Mouse (Mus musculus): ENCODE measurements around the gene Tlr12. TPM values are rescaled to one million over a fixed set of nuclear protein-coding genes. Genes with fewer than 3 reads are reported as not detected.
"Not testable (repeated sequence)": the region's sequence is repeated elsewhere in the genome, so short reads cannot be mapped to it uniquely, and the experiment has no call there.

Gene Tlr12
- polyA plus RNA-seq (2014; fragmentation: Nextera tagmentation; extraction: Ambion mirVana): 0.21 and 0.29 TPM in 2 replicates

DNA sequence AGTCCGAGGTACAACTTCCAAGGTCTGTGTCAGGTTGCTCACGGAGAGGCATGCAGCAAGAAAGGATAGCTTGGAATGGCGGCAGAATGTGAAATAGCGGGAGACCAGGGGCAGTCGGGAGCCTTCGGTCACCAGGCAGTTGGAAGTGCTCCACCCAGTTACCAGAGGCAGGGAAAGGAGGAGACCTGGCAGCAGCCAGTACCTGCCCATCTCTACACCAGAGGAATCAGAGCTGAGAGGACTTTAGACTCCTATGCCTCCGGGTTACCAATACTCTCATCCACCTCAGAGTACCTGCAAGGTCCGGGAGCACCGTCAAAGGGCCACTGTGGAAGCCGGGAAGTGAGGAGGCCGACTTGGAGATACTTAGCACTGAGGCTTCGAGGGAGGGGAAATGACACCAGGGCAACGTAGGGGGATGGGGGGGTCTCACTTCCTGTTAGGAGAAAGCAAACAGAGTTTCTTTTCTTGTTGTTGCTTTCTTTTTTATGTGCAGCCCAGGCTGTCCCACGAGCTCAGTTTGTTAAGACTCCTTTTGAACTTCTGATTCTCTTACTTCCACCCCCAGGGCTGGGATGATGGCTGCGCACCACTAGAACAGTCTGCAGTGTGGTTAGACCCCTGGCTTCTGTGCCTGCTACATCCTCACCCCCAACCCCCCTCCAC lies at the start of gene Tlr12:
Tlr12 (minus strand) TSS at position 374 of the 666 bp plus-strand sequence.
- DNase-seq (ENCODE audit: low spot score) (no peak), ATAC-seq (ENCODE audit: insufficient number of reproducible peaks, low FRiP score, low TSS enrichment, low read depth) (no peak)
- H3K4me1 ChIP-seq (ENCODE audit: control insufficient read depth, insufficient read depth, low read length): peaks cover 13% of the 10 kb centered on the region
- no peaks in the 10 kb centered on the region for H3K27me3 ChIP-seq (ENCODE audit: control insufficient read depth, insufficient read depth, low read length)
- no peaks in the 10 kb centered on the region for H3K9me3 ChIP-seq (ENCODE audit: control insufficient read depth, low read length)
- no peaks in the 10 kb centered on the region for H3K36me3 ChIP-seq (ENCODE audit: control insufficient read depth, insufficient read depth, low read length)
- WGBS: 45% methylated on average over 15 of the region's 15 CpGs
- peak within 1 kb of the TSS; percentile 30; the same call in 1 of the 2 replicates for H3K27ac ChIP-seq (replicated peaks; ENCODE audit: low read depth, low read length)
- H3K4me3 ChIP-seq (ENCODE audit: low read depth, low read length): no peak within 1 kb of the TSS
- 0 out of 2 replicates have a peak within 1 kb of the TSS, but pooled peaks have one; percentile 7 for H3K4me2 ChIP-seq (ENCODE audit: low read depth, severe bottlenecking)
- H3K9ac ChIP-seq (ENCODE audit: low read length): no peak within 1 kb of the TSS

DNA sequence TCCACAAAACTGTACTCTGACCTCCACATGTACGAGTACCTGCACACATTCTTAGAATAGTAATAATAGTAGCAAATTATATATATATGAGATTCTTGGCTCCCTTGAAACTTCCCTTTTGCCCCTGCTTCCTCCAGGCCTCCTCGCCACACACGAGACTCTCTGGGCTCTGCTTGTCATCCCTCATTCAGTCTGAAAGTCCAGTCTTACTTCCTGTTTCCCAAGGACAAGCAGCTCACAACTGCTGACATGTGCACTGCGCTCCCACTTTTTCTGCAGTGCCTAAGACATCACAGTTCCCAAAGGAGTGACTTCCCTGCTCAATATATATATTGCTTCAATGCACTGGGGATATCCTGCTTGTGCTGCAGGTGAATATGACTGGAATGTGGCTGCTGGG lies 48.8 kb upstream of the Tlr12 start:
- 54% methylated on average over 4 of the region's 4 CpGs for WGBS
- H3K4me3 ChIP-seq (ENCODE audit: low read depth, low read length); H3K27ac ChIP-seq (replicated peaks; ENCODE audit: low read depth, low read length); H3K4me2 ChIP-seq (ENCODE audit: low read depth, severe bottlenecking); ATAC-seq (ENCODE audit: insufficient number of reproducible peaks, low FRiP score, low TSS enrichment, low read depth); DNase-seq (ENCODE audit: low spot score); H3K9ac ChIP-seq (ENCODE audit: low read length); H3K36me3 ChIP-seq (ENCODE audit: control insufficient read depth, insufficient read depth, low read length); H3K9me3 ChIP-seq (ENCODE audit: control insufficient read depth, low read length); H3K27me3 ChIP-seq (ENCODE audit: control insufficient read depth, insufficient read depth, low read length): not testable (repeated sequence)
- H3K4me1 ChIP-seq (ENCODE audit: control insufficient read depth, insufficient read depth, low read length): peaks cover 18% of the 10 kb centered on the region

DNA sequence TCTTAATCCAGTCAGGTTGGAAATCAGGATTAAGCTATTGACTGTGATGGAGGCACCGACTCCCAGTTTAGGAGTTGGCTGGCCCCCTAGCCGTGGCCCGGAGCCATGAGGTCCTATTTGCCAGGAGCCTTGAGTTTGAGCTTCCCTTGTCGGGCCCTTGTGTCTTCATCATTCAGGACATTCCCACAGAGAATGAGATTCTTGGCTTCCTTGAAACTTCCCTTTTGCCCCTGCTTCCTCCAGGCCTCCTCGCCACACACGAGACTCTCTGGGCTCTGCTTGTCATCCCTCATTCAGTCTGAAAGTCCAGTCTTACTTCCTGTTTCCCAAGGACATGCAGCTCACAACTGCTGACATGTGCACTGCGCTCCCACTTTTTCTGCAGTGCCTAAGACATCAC lies 47.9 kb upstream of the Tlr12 start:
- peaks cover 13% of the 10 kb centered on the region for H3K4me1 ChIP-seq (ENCODE audit: control insufficient read depth, insufficient read depth, low read length)
- not testable (repeated sequence) for H3K27me3 ChIP-seq (ENCODE audit: control insufficient read depth, insufficient read depth, low read length); H3K4me2 ChIP-seq (ENCODE audit: low read depth, severe bottlenecking); DNase-seq (ENCODE audit: low spot score); H3K36me3 ChIP-seq (ENCODE audit: control insufficient read depth, insufficient read depth, low read length); ATAC-seq (ENCODE audit: insufficient number of reproducible peaks, low FRiP score, low TSS enrichment, low read depth); H3K27ac ChIP-seq (replicated peaks; ENCODE audit: low read depth, low read length); H3K9me3 ChIP-seq (ENCODE audit: control insufficient read depth, low read length); H3K4me3 ChIP-seq (ENCODE audit: low read depth, low read length); H3K9ac ChIP-seq (ENCODE audit: low read length)
- WGBS: 57% methylated on average over 7 of the region's 7 CpGs

DNA sequence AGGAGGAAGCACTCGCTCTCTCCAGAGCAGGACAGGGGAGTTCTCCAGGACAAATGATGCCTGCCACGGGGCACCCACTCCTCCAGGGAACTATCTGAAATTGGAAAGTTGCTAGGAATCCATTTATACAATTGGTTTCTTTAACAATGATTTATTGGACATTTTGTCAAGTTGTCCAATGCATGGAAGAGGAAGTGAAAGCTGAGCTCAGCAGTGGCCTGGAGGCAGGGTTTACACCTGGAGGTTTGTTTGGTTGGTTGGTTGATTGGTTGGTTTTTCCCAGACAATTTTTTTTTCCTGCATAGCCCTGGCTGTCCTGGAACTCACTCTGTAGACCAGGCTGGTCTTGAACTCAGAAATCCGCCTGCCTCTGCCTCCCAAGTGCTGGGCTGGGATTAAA lies 45.6 kb upstream of the Tlr12 start:
- DNase-seq (ENCODE audit: low spot score) (no peak), ATAC-seq (ENCODE audit: insufficient number of reproducible peaks, low FRiP score, low TSS enrichment, low read depth) (no peak)
- H3K4me1 ChIP-seq (ENCODE audit: control insufficient read depth, insufficient read depth, low read length): peaks cover 6% of the 10 kb centered on the region; the same call in 1 of the 2 replicates
- H3K27ac ChIP-seq (replicated peaks; ENCODE audit: low read depth, low read length): no peak overlapping the region
- H3K9ac ChIP-seq (ENCODE audit: low read length): no peak overlapping the region
- H3K4me2 ChIP-seq (ENCODE audit: low read depth, severe bottlenecking): no peak overlapping the region
- no peaks in the 10 kb centered on the region for H3K27me3 ChIP-seq (ENCODE audit: control insufficient read depth, insufficient read depth, low read length)
- WGBS: 68% methylated on average over 3 of the region's 3 CpGs
- no peak overlapping the region for H3K4me3 ChIP-seq (ENCODE audit: low read depth, low read length)
- H3K9me3 ChIP-seq (ENCODE audit: control insufficient read depth, low read length): no peaks in the 10 kb centered on the region
- no peaks in the 10 kb centered on the region for H3K36me3 ChIP-seq (ENCODE audit: control insufficient read depth, insufficient read depth, low read length)

DNA sequence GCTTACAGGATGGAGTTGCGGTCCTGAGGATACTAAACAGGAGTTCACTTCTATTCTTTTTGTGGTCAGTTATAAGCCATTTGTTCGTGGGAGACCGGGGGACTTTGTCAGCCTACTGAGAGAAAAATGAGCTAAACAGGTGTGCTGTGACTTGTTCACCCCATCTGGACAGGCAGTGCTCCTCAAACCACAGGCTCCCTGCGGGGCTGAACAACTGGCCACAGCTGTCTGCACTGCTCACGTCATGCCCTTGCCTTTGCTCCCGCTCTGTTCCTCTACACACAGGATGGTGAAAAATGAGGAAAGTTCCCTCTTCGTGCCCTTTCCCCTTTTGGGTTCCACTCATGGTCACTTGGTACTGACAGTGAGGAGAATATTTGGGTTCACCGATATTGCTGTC lies 42.6 kb upstream of the Tlr12 start:
- Histone ChIP-seq H3K4me1 (ENCODE audit: control insufficient read depth, insufficient read depth, low read length) (peaks cover 6% of the 10 kb centered on the region; the same call in 1 of the 2 replicates), H3K4me2 (ENCODE audit: low read depth, severe bottlenecking) (no peak overlapping the region), H3K27ac (replicated peaks; ENCODE audit: low read depth, low read length) (no peak overlapping the region), H3K9me3 (ENCODE audit: control insufficient read depth, low read length) (no peaks in the 10 kb centered on the region), H3K9ac (ENCODE audit: low read length) (no peak overlapping the region), H3K36me3 (ENCODE audit: control insufficient read depth, insufficient read depth, low read length) (no peaks in the 10 kb centered on the region), H3K27me3 (ENCODE audit: control insufficient read depth, insufficient read depth, low read length) (no peaks in the 10 kb centered on the region), H3K4me3 (ENCODE audit: low read depth, low read length) (no peak overlapping the region)
- no peak for DNase-seq (ENCODE audit: low spot score)
- no peak for ATAC-seq (ENCODE audit: insufficient number of reproducible peaks, low FRiP score, low TSS enrichment, low read depth)
- WGBS: 75% methylated on average over 8 of the region's 8 CpGs

DNA sequence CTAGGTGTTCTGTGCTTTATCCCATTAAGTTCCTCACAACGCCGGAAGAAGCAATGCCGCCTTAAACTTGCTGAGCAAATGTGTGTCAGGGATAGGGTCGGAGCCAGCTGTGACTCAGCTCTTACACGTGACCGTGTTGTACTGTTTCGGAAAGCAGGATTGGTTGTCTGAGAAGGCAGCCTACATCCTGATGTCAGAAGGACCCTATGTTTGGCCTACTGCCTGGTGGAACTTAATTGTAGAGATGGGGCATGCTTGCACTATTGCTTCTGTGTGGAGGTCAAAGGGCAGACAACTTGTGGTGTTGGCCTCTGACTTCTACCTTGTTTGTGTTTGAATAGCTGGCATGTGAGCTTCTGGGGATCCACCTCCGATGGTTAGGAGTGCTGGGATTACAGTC lies 41.8 kb upstream of the Tlr12 start:
- Histone ChIP-seq H3K4me2 (ENCODE audit: low read depth, severe bottlenecking) (no peak overlapping the region), H3K9ac (ENCODE audit: low read length) (no peak overlapping the region), H3K27ac (replicated peaks; ENCODE audit: low read depth, low read length) (no peak overlapping the region), H3K4me1 (ENCODE audit: control insufficient read depth, insufficient read depth, low read length) (peaks cover 8% of the 10 kb centered on the region; the same call in 1 of the 2 replicates), H3K36me3 (ENCODE audit: control insufficient read depth, insufficient read depth, low read length) (no peaks in the 10 kb centered on the region), H3K4me3 (ENCODE audit: low read depth, low read length) (no peak overlapping the region), H3K9me3 (ENCODE audit: control insufficient read depth, low read length) (no peaks in the 10 kb centered on the region), H3K27me3 (ENCODE audit: control insufficient read depth, insufficient read depth, low read length) (no peaks in the 10 kb centered on the region)
- 89% methylated on average over 8 of the region's 8 CpGs for WGBS
- ATAC-seq (ENCODE audit: insufficient number of reproducible peaks, low FRiP score, low TSS enrichment, low read depth): no peak
- DNase-seq (ENCODE audit: low spot score): no peak

DNA sequence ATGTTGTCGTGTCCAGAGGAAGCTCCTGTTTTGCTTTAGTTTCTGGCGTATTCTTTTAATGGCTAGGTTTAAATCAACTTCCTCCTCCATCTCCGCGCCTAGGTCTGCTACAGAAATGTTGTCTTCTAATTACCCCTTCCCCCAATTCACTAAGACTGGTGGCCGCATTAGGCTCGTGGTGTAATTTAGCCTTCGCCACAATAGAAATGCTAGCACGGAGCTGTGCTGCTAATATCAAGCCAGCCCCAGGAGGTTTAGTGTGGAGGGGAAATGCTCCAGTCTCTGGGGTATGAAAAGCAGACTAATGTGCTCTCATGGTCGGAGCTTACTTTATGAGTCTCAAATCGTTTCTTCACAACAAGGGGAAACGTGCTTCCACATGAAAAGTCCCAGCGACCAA lies 37.0 kb upstream of the Tlr12 start:
- Histone ChIP-seq H3K9ac (ENCODE audit: low read length) (peak overlapping the region; percentile 66), H3K27me3 (ENCODE audit: control insufficient read depth, insufficient read depth, low read length) (no peaks in the 10 kb centered on the region), H3K4me3 (ENCODE audit: low read depth, low read length) (peak overlapping the region; percentile 68), H3K9me3 (ENCODE audit: control insufficient read depth, low read length) (no peaks in the 10 kb centered on the region), H3K4me1 (ENCODE audit: control insufficient read depth, insufficient read depth, low read length) (peaks cover 15% of the 10 kb centered on the region), H3K27ac (replicated peaks; ENCODE audit: low read depth, low read length) (no peak overlapping the region; the same call in 1 of the 2 replicates), H3K36me3 (ENCODE audit: control insufficient read depth, insufficient read depth, low read length) (no peaks in the 10 kb centered on the region), H3K4me2 (ENCODE audit: low read depth, severe bottlenecking) (peak overlapping the region; percentile 97)
- ATAC-seq (ENCODE audit: insufficient number of reproducible peaks, low FRiP score, low TSS enrichment, low read depth) (no peak), DNase-seq (ENCODE audit: low spot score) (no peak)
- 1% methylated on average over 12 of the region's 12 CpGs for WGBS

DNA sequence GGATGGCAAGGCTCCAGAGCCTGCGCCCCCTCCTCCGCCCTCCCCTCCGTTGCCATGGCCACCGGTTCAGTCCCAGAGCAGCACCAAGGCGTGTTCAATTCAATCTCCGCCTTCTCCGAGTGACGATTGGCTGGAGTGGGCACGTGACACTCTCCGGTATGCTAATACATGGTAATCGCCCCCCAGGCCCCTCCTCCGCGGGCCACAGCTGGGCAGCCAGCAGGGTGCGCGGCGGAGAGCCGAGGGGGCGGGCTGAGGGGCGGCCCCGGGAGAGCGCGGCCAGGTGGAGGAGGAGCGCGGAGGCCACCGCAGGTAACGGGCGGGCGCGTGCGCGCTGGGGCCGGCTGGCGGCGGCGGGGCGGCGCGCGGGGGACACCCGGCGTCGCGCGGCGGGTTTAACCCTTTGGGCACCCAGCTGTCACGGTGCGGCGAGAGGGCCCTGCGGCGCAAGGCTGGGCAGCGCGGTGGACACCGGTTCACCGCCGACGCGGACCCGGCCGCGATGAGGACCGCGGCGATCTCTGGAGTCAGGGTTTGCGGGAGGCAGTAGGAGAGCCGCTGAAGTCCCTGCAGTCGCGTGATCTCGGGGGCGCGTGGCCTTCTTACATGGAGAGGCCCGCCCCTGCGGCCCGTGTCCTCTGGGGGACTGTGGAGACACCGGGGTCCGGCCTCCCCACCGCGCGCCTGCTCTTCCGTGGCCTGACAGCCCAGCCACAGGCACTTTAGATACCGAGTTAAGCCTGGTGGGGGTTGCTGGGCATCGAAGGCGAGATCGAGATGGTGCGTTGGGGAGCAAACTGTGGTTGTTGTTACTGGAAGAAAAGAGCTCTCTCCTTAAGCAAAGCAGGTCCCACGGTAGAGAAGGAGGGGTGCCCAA lies 36.3 kb upstream of the Tlr12 start, which contains the start of gene Phc2:
Phc2 (plus strand) TSS at position 198 of the 877 bp plus-strand sequence.
- H3K4me3 ChIP-seq (ENCODE audit: low read depth, low read length): peak within 1 kb of the TSS; percentile 68
- peak; percentile 93 for ATAC-seq (ENCODE audit: insufficient number of reproducible peaks, low FRiP score, low TSS enrichment, low read depth)
- under 1% methylated on average over 77 of the region's 85 CpGs for WGBS
- no peaks in the 10 kb centered on the region for H3K27me3 ChIP-seq (ENCODE audit: control insufficient read depth, insufficient read depth, low read length)
- H3K4me2 ChIP-seq (ENCODE audit: low read depth, severe bottlenecking): peak within 1 kb of the TSS; percentile 97
- peak within 1 kb of the TSS; percentile 66 for H3K9ac ChIP-seq (ENCODE audit: low read length)
- H3K9me3 ChIP-seq (ENCODE audit: control insufficient read depth, low read length): no peaks in the 10 kb centered on the region
- no peaks in the 10 kb centered on the region for H3K36me3 ChIP-seq (ENCODE audit: control insufficient read depth, insufficient read depth, low read length)
- H3K27ac ChIP-seq (replicated peaks; ENCODE audit: low read depth, low read length): no peak within 1 kb of the TSS; the same call in 1 of the 2 replicates
- peaks cover 15% of the 10 kb centered on the region for H3K4me1 ChIP-seq (ENCODE audit: control insufficient read depth, insufficient read depth, low read length)
- peak; percentile 98 for DNase-seq (ENCODE audit: low spot score)

All from limb, embryonic 11.5 days (tissue).